In the genomic region with DNA sequence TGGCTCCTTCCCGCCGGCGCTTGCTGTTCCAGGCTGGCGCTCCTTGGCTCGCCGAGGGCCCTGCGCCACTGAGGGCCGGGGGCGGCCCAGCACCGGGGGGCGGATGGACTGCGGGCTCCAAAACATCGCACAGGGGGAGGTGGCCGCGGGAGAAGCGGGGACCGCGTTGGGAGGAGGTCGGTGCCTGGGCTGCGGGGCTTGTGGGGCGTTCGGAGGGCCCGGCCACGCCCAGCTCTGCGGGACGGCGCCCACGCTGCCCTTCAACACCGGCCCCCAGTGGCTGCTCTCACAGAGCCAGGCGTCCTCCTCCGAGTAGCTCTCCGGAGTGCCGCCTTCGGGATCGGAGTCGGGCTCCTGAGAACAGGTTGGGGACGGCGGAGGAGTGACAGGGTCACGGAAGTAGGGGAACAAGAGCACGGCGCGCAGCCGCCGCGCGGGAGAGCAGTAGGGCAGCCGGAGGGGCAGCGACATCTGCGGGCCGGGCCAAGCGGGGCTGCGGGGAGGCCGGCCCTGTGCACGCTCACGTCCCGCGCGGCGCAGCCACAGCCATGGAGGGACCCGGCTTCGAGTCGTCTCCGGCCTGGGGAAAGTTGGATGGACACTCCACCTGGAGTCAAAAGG, we compare ENCODE assay signal across 8 mouse cellular contexts. TPM values are rescaled to one million over a fixed set of nuclear protein-coding genes. Genes with fewer than 3 reads are reported as not detected.
A peak's percentile ranks its signal among the peaks of the same experiment; 100 is the strongest.
DNase-seq lines count a peak whose midpoint lies in the region; ATAC-seq lines count a peak whose summit lies in the region.

No protein-coding gene starts in this region.

- peak overlapping the region; percentile 92 for H3K9ac ChIP-seq in forebrain, embryonic 11.5 days (ENCODE audit: low read length)
- H3K9ac ChIP-seq in stomach, embryonic 14.5 days (replicated peaks; ENCODE audit: low read depth, low read length): peak overlapping the region; percentile 86

- peaks cover 10% of the 10 kb centered on the region for H3K4me1 ChIP-seq in forebrain, embryonic 11.5 days (replicated peaks; ENCODE audit: control insufficient read depth, insufficient read depth, low read length)
- peaks cover 34% of the 10 kb centered on the region for H3K4me1 ChIP-seq in hindbrain, embryonic 10.5 days (replicated peaks)
- peaks cover 6% of the 10 kb centered on the region; the same call in 1 of the 2 replicates for H3K4me1 ChIP-seq in stomach, embryonic 14.5 days (ENCODE audit: control insufficient read depth, insufficient read depth, low read length)

- DNase-seq in embryo, embryonic 11 days: peak; percentile 69
- no peak for DNase-seq in embryo, embryonic 9.5 days (ENCODE audit: extremely low spot score)
- peak; percentile 85 for DNase-seq in adrenal gland, postnatal 10 days
- peak; percentile 87 for DNase-seq in forebrain, embryonic 11.5 days (ENCODE audit: low spot score)
- DNase-seq in hindbrain, embryonic 10.5 days (ENCODE audit: low spot score): no peak
- DNase-seq in liver: peak; percentile 71
- DNase-seq in monocyte, adult 2 months (ENCODE audit: low read depth in 1 of 2, low spot score in 2 of 2): peak; percentile 47 to 78

- no peaks in the 10 kb centered on the region for H3K36me3 ChIP-seq in forebrain, embryonic 11.5 days (ENCODE audit: control insufficient read depth, insufficient read depth, low read length)
- H3K36me3 ChIP-seq in hindbrain, embryonic 10.5 days: peaks cover 15% of the 10 kb centered on the region
- H3K36me3 ChIP-seq in stomach, embryonic 14.5 days (ENCODE audit: control insufficient read depth, insufficient read depth, low read length): no peaks in the 10 kb centered on the region

- no peaks in the 10 kb centered on the region for H3K9me3 ChIP-seq in forebrain, embryonic 11.5 days (ENCODE audit: control insufficient read depth, low read length)
- no peaks in the 10 kb centered on the region for H3K9me3 ChIP-seq in hindbrain, embryonic 10.5 days
- no peaks in the 10 kb centered on the region for H3K9me3 ChIP-seq in stomach, embryonic 14.5 days (ENCODE audit: control insufficient read depth, low read depth, low read length)

- H3K4me3 ChIP-seq in forebrain, embryonic 11.5 days (ENCODE audit: low read depth, low read length): peak overlapping the region; percentile 61
- peak overlapping the region; percentile 85 for H3K4me3 ChIP-seq in hindbrain, embryonic 10.5 days
- H3K4me3 ChIP-seq in stomach, embryonic 14.5 days (ENCODE audit: low read depth, low read length): peak overlapping the region; percentile 67

- H3K27ac ChIP-seq in forebrain, embryonic 11.5 days (ENCODE audit: low read depth, low read length): peak overlapping the region; percentile 94
- H3K27ac ChIP-seq in hindbrain, embryonic 10.5 days: peak overlapping the region; percentile 99
- H3K27ac ChIP-seq in stomach, embryonic 14.5 days (ENCODE audit: low read length): peak overlapping the region; percentile 92

- H3K27me3 ChIP-seq in forebrain, embryonic 11.5 days (ENCODE audit: control insufficient read depth, insufficient read depth, low read length): no peaks in the 10 kb centered on the region
- H3K27me3 ChIP-seq in hindbrain, embryonic 10.5 days (ENCODE audit: insufficient read depth, poor library complexity, severe bottlenecking): 0 out of 2 replicates have a peak, but pooled peaks cover 3% of the 10 kb centered on the region
- no peaks in the 10 kb centered on the region for H3K27me3 ChIP-seq in stomach, embryonic 14.5 days (ENCODE audit: control insufficient read depth, insufficient read depth, low read length)

- peak; percentile 83 for ATAC-seq in forebrain, embryonic 11.5 days (replicated peaks; ENCODE audit: low FRiP score)
- peak; percentile 69 for ATAC-seq in stomach, embryonic 14.5 days (ENCODE audit: insufficient number of reproducible peaks, insufficient read depth, low FRiP score, low read depth)

- WGBS in forebrain, embryonic 11.5 days: under 1% methylated on average over 62 of the region's 63 CpGs
- under 1% methylated on average over 63 of the region's 63 CpGs for whole genome bisulfite sequencing in hindbrain, embryonic 10.5 days
- 0% methylated on average over 56 of the region's 63 CpGs for WGBS in stomach, embryonic 14.5 days

- peak overlapping the region; percentile 83 for H3K4me2 ChIP-seq in forebrain, embryonic 11.5 days (ENCODE audit: low read depth, low read length, severe bottlenecking)
- peak overlapping the region; percentile 62 for H3K4me2 ChIP-seq in stomach, embryonic 14.5 days (replicated peaks; ENCODE audit: low read depth, low read length)

RNA-seq across cellular contexts. Expression of gene 1700056E22Rik, which starts 0.6 kb away (rescaled TPM):
- total RNA-seq in adrenal gland, postnatal 10 days (2021): 1 to 10 TPM; 6.2 to 6.3 TPM
- 1.2 and 2.0 TPM in 2 replicates for polyA plus RNA-seq in forebrain, embryonic 11.5 days (2014; fragmentation: Nextera tagmentation; extraction: Ambion mirVana)
- polyA plus RNA-seq in hindbrain, embryonic 10.5 days (2016; fragmentation: Nextera tagmentation; extraction: Ambion mirVana): 1.6 TPM in 2 replicates
- polyA plus RNA-seq in stomach, embryonic 14.5 days (2014; fragmentation: Nextera tagmentation; extraction: Ambion mirVana): 0.61 and 2.4 TPM in 2 replicates

RNA-seq across cellular contexts. Expression of gene Dusp10, which starts 20.4 kb away (rescaled TPM):
- 10 to 100 TPM; 17.4 to 30.9 TPM for total RNA-seq in adrenal gland, postnatal 10 days (2021)
- polyA plus RNA-seq in forebrain, embryonic 11.5 days (2014; fragmentation: Nextera tagmentation; extraction: Ambion mirVana): 10.0 and 10.8 TPM in 2 replicates
- 6.7 and 6.8 TPM in 2 replicates for polyA plus RNA-seq in hindbrain, embryonic 10.5 days (2016; fragmentation: Nextera tagmentation; extraction: Ambion mirVana)
- polyA plus RNA-seq in stomach, embryonic 14.5 days (2014; fragmentation: Nextera tagmentation; extraction: Ambion mirVana): 9.0 and 9.9 TPM in 2 replicates

Comparison
In these comparisons a context has a peak if more than half of its experiments do, and no peak if none do; other contexts are left out.
1. DNase-seq: peak in embryo, embryonic 11 days (single experiment), adrenal gland, postnatal 10 days (single experiment), forebrain, embryonic 11.5 days (single experiment), liver (single experiment) and monocyte, adult 2 months (2 of 2); none in embryo, embryonic 9.5 days (single experiment) and hindbrain, embryonic 10.5 days (single experiment).
2. Peak in every context shown above with its lines, with median percentiles within 50 percentile points of each other: H3K27ac ChIP-seq and H3K4me3 ChIP-seq.